In genomic region chr15:88732405-88733020, GRCm38 (mm10) we compare ENCODE assay signal across 8 mouse cellular contexts. TPM values are rescaled to one million over a fixed set of nuclear protein-coding genes. Genes with fewer than 3 reads are reported as not detected.
DNase-seq lines count a peak whose midpoint lies in the region; ATAC-seq and TF ChIP-seq lines count a peak whose summit lies in the region.

No protein-coding gene starts in this region.

- no peak for ATAC-seq in heart, embryonic 15.5 days (replicated peaks; ENCODE audit: insufficient number of reproducible peaks, insufficient read depth, low FRiP score, low read depth)
- peak; percentile 57 for ATAC-seq in megakaryocyte progenitor cell, adult 5-6 weeks (replicated peaks; ENCODE audit: poor library complexity)

- peak overlapping the region; percentile 97 for H3K9ac ChIP-seq in heart, embryonic 15.5 days
- peak overlapping the region; percentile 95 for H3K9ac ChIP-seq in MEL (ENCODE audit: control insufficient read depth, low read depth, low read length, poor library complexity, severe bottlenecking)

- H3K27ac ChIP-seq in heart, embryonic 15.5 days, result peak overlapping the region; percentile 91
- 0 out of 2 replicates have a peak overlapping the region, but pooled peaks have one; percentile 10 for H3K27ac ChIP-seq in MEL (ENCODE audit: control insufficient read depth, low read depth, low read length)
- H3K27ac ChIP-seq in hindbrain, embryonic 10.5 days, result peak overlapping the region; percentile 99

- peak overlapping the region; percentile 96 for H3K4me3 ChIP-seq in heart, embryonic 15.5 days
- peak overlapping the region; percentile 94 to 99 for H3K4me3 ChIP-seq in MEL (ENCODE audit: control insufficient read depth in 1 of 2, insufficient read depth in 1 of 2, low read depth in 2 of 2, low read length in 2 of 2)
- H3K4me3 ChIP-seq in hindbrain, embryonic 10.5 days, result peak overlapping the region; percentile 99

- 14% methylated on average over 15 of the region's 15 CpGs for WGBS in heart, embryonic 15.5 days
- 42% methylated on average over 15 of the region's 15 CpGs for WGBS in hindbrain, embryonic 10.5 days

- no peaks in the 10 kb centered on the region for H3K27me3 ChIP-seq in heart, embryonic 15.5 days
- no peaks in the 10 kb centered on the region for H3K27me3 ChIP-seq in MEL (ENCODE audit: control insufficient read depth in 1 of 2, insufficient read depth in 2 of 2, low read length in 2 of 2)
- H3K27me3 ChIP-seq in hindbrain, embryonic 10.5 days (ENCODE audit: insufficient read depth, poor library complexity, severe bottlenecking), result no peaks in the 10 kb centered on the region

- no peak for TF ChIP-seq POLR2A in MEL (IDR thresholded peaks at IDR 0.05; ENCODE audit: control insufficient read depth in 1 of 2, insufficient read depth in 1 of 2, low read depth in 1 of 2, low read length in 2 of 2, poor library complexity in 1 of 2)

- TF ChIP-seq EP300 in MEL (IDR thresholded peaks at IDR 0.05; ENCODE audit: low read depth in 1 of 2, low read length in 2 of 2), result 0 out of 4 replicates have a peak, but pooled peaks of 1 of the 2 experiments have one; percentile 34

- DNase-seq in heart, postnatal 14 days, result no peak
- DNase-seq in MEL (ENCODE audit: low read depth, low spot score), result peak; percentile 64
- no peak for DNase-seq in hindbrain, embryonic 10.5 days (ENCODE audit: low spot score)
- DNase-seq in T-cell, adult 2 months (ENCODE audit: low spot score), result no peak
- DNase-seq in ovary, postnatal 36 days (ENCODE audit: low spot score), result no peak
- no peak for DNase-seq in right cerebral cortex, postnatal 14 days

- peaks cover 23% of the 10 kb centered on the region for H3K36me3 ChIP-seq in heart, embryonic 15.5 days
- peaks cover 8 to 30% of the 10 kb centered on the region in 2 experiments for H3K36me3 ChIP-seq in MEL (ENCODE audit: control insufficient read depth in 1 of 2, insufficient read depth in 2 of 2, low read length in 2 of 2)
- H3K36me3 ChIP-seq in hindbrain, embryonic 10.5 days, result peaks cover 41% of the 10 kb centered on the region

- intact Hi-C loops in heart, postnatal 14 days (cut with DNase I), result loop anchor here (10.0 kb wide), 1 partner anchor 482 kb away; the partner anchor contains the start of gene Ppp6r2

- H3K4me1 ChIP-seq in heart, embryonic 15.5 days (replicated peaks), result peaks cover 31% of the 10 kb centered on the region
- peaks cover 8 to 28% of the 10 kb centered on the region in 2 experiments for H3K4me1 ChIP-seq in MEL (ENCODE audit: control insufficient read depth in 1 of 2, insufficient read depth in 2 of 2, low read length in 2 of 2)
- peaks cover 32% of the 10 kb centered on the region for H3K4me1 ChIP-seq in hindbrain, embryonic 10.5 days (replicated peaks)

- H3K9me3 ChIP-seq in heart, embryonic 15.5 days (replicated peaks), result no peaks in the 10 kb centered on the region
- no peaks in the 10 kb centered on the region for H3K9me3 ChIP-seq in MEL (replicated peaks; ENCODE audit: insufficient read depth, low read length)
- no peaks in the 10 kb centered on the region for H3K9me3 ChIP-seq in hindbrain, embryonic 10.5 days

- no peak for TF ChIP-seq RAD21 in MEL (IDR thresholded peaks at IDR 0.05; ENCODE audit: low read depth, low read length)

- H3K4me2 ChIP-seq in heart, embryonic 15.5 days, result peak overlapping the region; percentile 78

- no peak for TF ChIP-seq CTCF in MEL (IDR thresholded peaks at IDR 0.05 in 2 of 3, conservative IDR thresholded peaks at IDR 0.05 in 1 of 3; ENCODE audit: control insufficient read depth in 1 of 3, insufficient read depth in 1 of 3, low read depth in 2 of 3, low read length in 3 of 3, poor library complexity in 1 of 3, severe bottlenecking in 1 of 3)

- H3K79me2 ChIP-seq in MEL (ENCODE audit: control insufficient read depth, insufficient read depth, low read length, poor library complexity), result peaks cover 54% of the 10 kb centered on the region

TF ChIP-seq in MEL, 35 proteins besides CTCF, POLR2A, EP300 and RAD21:
- TF ChIP-seq RCOR1 (IDR thresholded peaks at IDR 0.05; ENCODE audit: low read depth, low read length) (no peak), MYB (IDR thresholded peaks at IDR 0.05; ENCODE audit: low read depth, low read length) (no peak), MXI1 (IDR thresholded peaks at IDR 0.05; ENCODE audit: low read depth, low read length) (peak; percentile 29; the same call in 1 of the 2 replicates), SIN3A (IDR thresholded peaks at IDR 0.05; ENCODE audit: low read length) (0 out of 2 replicates have a peak, but pooled peaks have one; percentile 44)

RNA-seq across cellular contexts. Expression of gene Brd1, which starts 1.5 kb away (rescaled TPM):
- 10.5 and 11.3 TPM in 2 replicates for polyA plus RNA-seq in heart, embryonic 15.5 days (2015; fragmentation: Nextera tagmentation; extraction: Ambion mirVana)
- 10 to 100 TPM; 35.1 to 35.8 TPM for total RNA-seq in heart, postnatal 14 days (2021)
- 33.7 and 33.8 TPM in 2 replicates for total RNA-seq in MEL (2012; rRNA removed)
- 10 to 100 TPM; 43.1 to 72.7 TPM for polyA plus RNA-seq in MEL (2012; ENCODE audit: insufficient read depth in 1 of 2, insufficient read length in 2 of 2, low read depth in 1 of 2, low replicate concordance in 2 of 2, missing spikeins in 1 of 2)
- 16.9 and 19.6 TPM in 2 replicates for polyA plus RNA-seq in hindbrain, embryonic 10.5 days (2016; fragmentation: Nextera tagmentation; extraction: Ambion mirVana)
- 31.9 and 32.1 TPM in 2 replicates for total RNA-seq in megakaryocyte progenitor cell, adult 5-6 weeks (2015)
- 49.4 and 52.8 TPM in 2 replicates for total RNA-seq in megakaryocyte progenitor cell, adult 5-6 weeks (2017)

RNA-seq across cellular contexts. Expression of gene Zbed4, which starts 18.9 kb away (rescaled TPM):
- 9.0 and 12.3 TPM in 2 replicates for polyA plus RNA-seq in heart, embryonic 15.5 days (2015; fragmentation: Nextera tagmentation; extraction: Ambion mirVana)
- total RNA-seq in heart, postnatal 14 days (2021), result 10 to 100 TPM in 1 of 2 experiments, 1 to 10 TPM in 1; 8.9 to 12.4 TPM
- total RNA-seq in MEL (2012; rRNA removed), result 57.3 and 57.9 TPM in 2 replicates
- polyA plus RNA-seq in MEL (2012; ENCODE audit: insufficient read depth in 1 of 2, insufficient read length in 2 of 2, low read depth in 1 of 2, low replicate concordance in 2 of 2, missing spikeins in 1 of 2), result 10 to 100 TPM in 1 of 2 experiments, not detected in 1; 53.2 TPM
- 37.2 and 40.8 TPM in 2 replicates for polyA plus RNA-seq in hindbrain, embryonic 10.5 days (2016; fragmentation: Nextera tagmentation; extraction: Ambion mirVana)
- total RNA-seq in megakaryocyte progenitor cell, adult 5-6 weeks (2015), result 47.6 and 58.2 TPM in 2 replicates
- 54.5 and 59.6 TPM in 2 replicates for total RNA-seq in megakaryocyte progenitor cell, adult 5-6 weeks (2017)

Comparison
In these comparisons a context has a peak if more than half of its experiments do, and no peak if none do; other contexts are left out.
1. H3K27ac ChIP-seq: peak in every context shown above with its lines; median percentile 99 in hindbrain, embryonic 10.5 days; 91 in heart, embryonic 15.5 days; 10 in MEL.